Mouse (Mus musculus): ENCODE data around the gene Gm12258.
"Not testable (repeated sequence)": the region's sequence is repeated elsewhere in the genome, so short reads cannot be mapped to it uniquely, and the experiment has no call there.

Gene Gm12258

GRCm38 (mm10) chr11:58846919-58847461, at the start of gene Gm12258:
TSS of gene Gm12258 (plus strand) at chr11:58847158.
- peak; percentile 91 for DNase-seq

GRCm38 (mm10) chr11:58799747-58800146, 47.2 kb upstream of the Gm12258 start:
- no peak for DNase-seq

GRCm38 (mm10) chr11:58801558-58802228, 45.3 kb upstream of the Gm12258 start, which contains the start of gene Fam183b:
TSS of gene Fam183b (minus strand) at chr11:58801960.
- no peak for DNase-seq

- DNase-seq, result no peak
These were observed 43.1 kb upstream of the Gm12258 start for GRCm38 (mm10) chr11:58803871-58804270.

- DNase-seq, result no peak
These were observed 42.6 kb upstream of the Gm12258 start for GRCm38 (mm10) chr11:58804393-58804792.

- DNase-seq, result peak; percentile 21
These were observed 35.0 kb upstream of the Gm12258 start for GRCm38 (mm10) chr11:58812001-58812400.

GRCm38 (mm10) chr11:58814700-58815099, 32.3 kb upstream of the Gm12258 start, which contains the start of gene Olfr313:
TSS of gene Olfr313 (plus strand) at chr11:58815000.
- DNase-seq, result not testable (repeated sequence)

GRCm38 (mm10) chr11:58815676-58816075, 31.3 kb upstream of the Gm12258 start:
- DNase-seq, result no peak

GRCm38 (mm10) chr11:58828937-58829336, 18.0 kb upstream of the Gm12258 start, which contains the start of gene Olfr312:
TSS of gene Olfr312 (plus strand) at chr11:58829237.
- DNase-seq, result not testable (repeated sequence)

- DNase-seq, result no peak
These were observed 17.2 kb upstream of the Gm12258 start for GRCm38 (mm10) chr11:58829764-58830163.

GRCm38 (mm10) chr11:58832541-58832940, 14.4 kb upstream of the Gm12258 start:
- not testable (repeated sequence) for DNase-seq

- DNase-seq, result not testable (repeated sequence)
These were observed 8.0 kb upstream of the Gm12258 start, which contains the start of gene Olfr311 for GRCm38 (mm10) chr11:58838951-58839350. TSS of gene Olfr311 (plus strand) at chr11:58839251.

- no peak for DNase-seq
These were observed 678 bp downstream of the Gm12258 start for GRCm38 (mm10) chr11:58847636-58848035.

GRCm38 (mm10) chr11:58849731-58850130, 2.8 kb downstream of the Gm12258 start:
- DNase-seq, result no peak

- DNase-seq, result no peak
These were observed 13.8 kb downstream of the Gm12258 start for GRCm38 (mm10) chr11:58860744-58861143.

GRCm38 (mm10) chr11:58867039-58867953, 20.3 kb downstream of the Gm12258 start, which contains the start of gene 2810021J22Rik:
TSS of gene 2810021J22Rik (plus strand) at chr11:58867216.
- peak; percentile 85 for DNase-seq

- no peak for DNase-seq
These were observed 21.0 kb downstream of the Gm12258 start for GRCm38 (mm10) chr11:58867954-58868330.

GRCm38 (mm10) chr11:58870961-58871360, 24.0 kb downstream of the Gm12258 start:
- DNase-seq, result no peak

GRCm38 (mm10) chr11:58883756-58884155, 36.8 kb downstream of the Gm12258 start:
- no peak for DNase-seq

GRCm38 (mm10) chr11:58890511-58890910, 43.6 kb downstream of the Gm12258 start:
- no peak for DNase-seq

GRCm38 (mm10) chr11:58894456-58894855, 47.5 kb downstream of the Gm12258 start:
- no peak for DNase-seq

GRCm38 (mm10) chr11:58897485-58897884, 50.5 kb downstream of the Gm12258 start:
- no peak for DNase-seq

- peak; percentile 77 for DNase-seq
These were observed 54.1 kb downstream of the Gm12258 start for GRCm38 (mm10) chr11:58901080-58901479.
